Mouse (Mus musculus): Measurements from ENCODE around the gene Got2. TPM values are rescaled to one million over a fixed set of nuclear protein-coding genes. Genes with fewer than 3 reads are reported as not detected.
"Not testable (repeated sequence)": the region's sequence is repeated elsewhere in the genome, so short reads cannot be mapped to it uniquely, and the experiment has no call there.

The Got2 gene
- polyA plus RNA-seq, 1 experiment from 2014 or later, result 181 TPM

DNA sequence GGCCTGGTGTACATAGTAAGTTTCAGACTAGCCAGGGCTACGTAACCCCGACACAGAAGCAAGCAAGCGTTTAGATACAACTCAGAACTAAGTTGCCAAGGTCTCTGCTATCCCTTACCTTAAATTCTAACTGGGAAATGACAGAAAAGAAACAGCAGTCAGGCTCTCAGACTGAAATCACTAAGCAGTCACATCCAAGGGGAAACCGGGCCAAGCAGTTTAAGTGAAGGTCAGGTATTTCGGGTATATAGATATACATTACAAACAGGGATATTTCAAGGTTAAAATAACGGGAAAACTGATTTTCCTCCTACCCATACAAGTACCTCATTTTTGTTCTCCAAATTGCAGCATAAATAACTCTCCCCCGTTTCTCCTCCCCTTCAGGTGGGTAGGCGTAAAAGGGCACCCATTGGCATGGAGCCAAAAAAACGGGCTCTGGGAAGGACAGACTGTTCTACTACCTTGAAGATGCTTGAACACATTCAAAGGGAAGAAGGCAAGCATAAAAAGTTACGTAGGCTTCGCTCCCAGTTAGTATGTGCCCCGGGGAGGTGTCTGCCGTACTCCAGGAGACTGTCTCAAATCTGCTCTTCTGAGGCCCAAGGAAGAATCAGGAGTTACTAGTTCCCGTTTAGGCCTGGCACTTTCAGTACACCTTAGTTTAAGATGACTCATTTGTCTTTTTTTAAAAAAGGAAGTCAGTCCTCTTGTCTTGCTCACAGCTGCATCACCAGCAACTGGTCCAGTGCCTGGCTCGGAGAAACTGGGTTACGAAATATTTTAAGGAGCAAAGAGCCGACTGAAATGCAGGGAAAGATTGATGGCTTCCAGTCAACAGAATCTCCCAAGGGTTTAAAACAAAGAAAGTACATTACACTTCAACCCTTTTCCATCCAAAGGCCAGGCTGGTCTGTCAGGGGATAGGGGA, 1.4 kb downstream of the Got2 start:
- ATAC-seq (ENCODE audit: insufficient number of reproducible peaks, insufficient read depth, low FRiP score, low TSS enrichment), result no peak
- WGBS, result 70% methylated on average over 17 of the region's 17 CpGs
- H3K4me3 ChIP-seq, result peak overlapping the region; percentile 97
- H3K9ac ChIP-seq, result peak overlapping the region; percentile 87; the same call in 1 of the 2 replicates
- H3K4me1 ChIP-seq, result peaks cover 12% of the 10 kb centered on the region
- no peaks in the 10 kb centered on the region for H3K27me3 ChIP-seq
- H3K4me2 ChIP-seq (replicated peaks), result peak overlapping the region; percentile 83
- no peak overlapping the region for H3K27ac ChIP-seq
- no peaks in the 10 kb centered on the region; the same call in 1 of the 2 replicates for H3K36me3 ChIP-seq
- H3K9me3 ChIP-seq, result no peaks in the 10 kb centered on the region

DNA sequence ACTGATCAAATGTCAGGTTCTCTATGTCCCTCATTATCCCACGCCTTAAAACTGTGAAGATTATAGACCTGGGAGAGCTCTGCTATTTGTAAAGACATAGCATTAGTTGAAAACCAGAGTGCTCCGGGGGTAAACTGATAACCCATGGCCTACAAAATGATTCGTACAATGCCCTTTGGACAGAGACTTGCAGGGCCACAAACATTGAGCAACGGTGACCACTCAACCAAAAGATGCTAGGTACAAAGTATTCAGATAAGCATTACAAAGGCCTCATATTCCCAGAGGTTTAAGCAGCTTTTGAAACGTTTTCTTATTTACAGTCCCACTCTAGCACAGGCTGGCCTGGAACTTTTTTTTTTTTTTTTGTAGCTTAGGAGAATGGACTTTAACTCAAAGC, 2.4 kb downstream of the Got2 start:
- H3K4me3 ChIP-seq, result no peak overlapping the region
- no peaks in the 10 kb centered on the region for H3K27me3 ChIP-seq
- H3K9ac ChIP-seq, result no peak overlapping the region
- no peaks in the 10 kb centered on the region; the same call in 1 of the 2 replicates for H3K36me3 ChIP-seq
- no peak overlapping the region for H3K27ac ChIP-seq
- H3K4me1 ChIP-seq, result peaks cover 12% of the 10 kb centered on the region
- 72% methylated on average over 5 of the region's 5 CpGs for WGBS
- no peaks in the 10 kb centered on the region for H3K9me3 ChIP-seq
- ATAC-seq (ENCODE audit: insufficient number of reproducible peaks, insufficient read depth, low FRiP score, low TSS enrichment), result no peak
- H3K4me2 ChIP-seq (replicated peaks), result 0 out of 2 replicates have a peak overlapping the region, but pooled peaks have one; percentile 0

DNA sequence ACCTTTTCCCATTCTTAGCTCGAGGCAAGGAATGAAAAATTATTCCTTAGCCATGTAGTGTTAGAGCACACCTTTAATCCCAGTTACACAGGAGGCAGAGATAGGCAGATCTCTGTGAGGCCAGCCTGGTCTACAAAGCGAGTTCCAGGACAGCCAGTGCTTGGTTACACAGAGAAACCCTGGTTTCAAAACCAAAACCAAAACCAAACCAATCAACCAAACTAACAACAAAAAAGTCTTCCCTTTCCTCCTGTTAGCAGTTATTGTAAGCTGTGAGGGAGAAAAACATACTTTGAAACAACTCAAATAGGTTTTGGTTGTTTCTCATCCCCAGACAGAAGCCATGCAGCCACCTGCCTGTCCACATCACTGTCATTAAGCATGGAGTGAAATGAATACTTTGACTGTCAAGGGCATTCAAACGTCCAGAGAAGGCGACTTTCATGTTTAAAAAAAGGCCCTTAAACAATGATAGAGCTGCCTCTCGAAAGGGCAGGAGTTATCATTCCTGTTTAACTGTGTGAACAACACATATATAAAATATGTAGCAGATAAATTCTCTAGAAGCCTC, 3.0 kb downstream of the Got2 start:
- no peak overlapping the region for H3K4me3 ChIP-seq
- no peak for ATAC-seq (ENCODE audit: insufficient number of reproducible peaks, insufficient read depth, low FRiP score, low TSS enrichment)
- peaks cover 12% of the 10 kb centered on the region for H3K4me1 ChIP-seq
- no peaks in the 10 kb centered on the region; the same call in 1 of the 2 replicates for H3K36me3 ChIP-seq
- no peaks in the 10 kb centered on the region for H3K27me3 ChIP-seq
- H3K9me3 ChIP-seq, result no peaks in the 10 kb centered on the region
- WGBS, result 72% methylated on average over 5 of the region's 5 CpGs
- no peak overlapping the region for H3K27ac ChIP-seq
- H3K4me2 ChIP-seq (replicated peaks), result 0 out of 2 replicates have a peak overlapping the region, but pooled peaks have one; percentile 0
- no peak overlapping the region for H3K9ac ChIP-seq

DNA sequence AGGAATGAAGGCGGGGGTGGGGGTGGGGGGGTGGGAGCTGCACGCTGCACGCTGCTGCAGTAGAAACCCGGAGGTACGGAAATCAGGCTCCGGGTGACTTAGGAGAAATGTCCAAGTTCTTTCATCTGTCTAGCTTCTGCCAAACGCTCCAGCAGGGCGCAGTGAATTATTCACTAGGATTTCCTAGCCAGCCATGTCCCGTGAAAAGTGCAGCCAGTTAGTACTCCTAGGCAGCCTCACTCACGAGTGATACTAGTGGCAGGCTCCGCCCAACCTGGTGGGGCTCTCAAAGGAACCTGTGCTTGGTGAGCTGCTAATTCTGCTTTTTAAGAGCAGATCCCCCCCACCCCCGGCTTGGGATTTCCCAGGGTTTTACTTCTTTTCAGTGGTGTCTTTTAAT, 3.9 kb downstream of the Got2 start:
- H3K27me3 ChIP-seq, result no peaks in the 10 kb centered on the region
- no peak overlapping the region for H3K4me2 ChIP-seq (replicated peaks)
- 78% methylated on average over 12 of the region's 12 CpGs for WGBS
- H3K36me3 ChIP-seq, result no peaks in the 10 kb centered on the region; the same call in 1 of the 2 replicates
- H3K27ac ChIP-seq, result no peak overlapping the region
- no peak overlapping the region for H3K4me3 ChIP-seq
- H3K9ac ChIP-seq, result no peak overlapping the region
- no peak for ATAC-seq (ENCODE audit: insufficient number of reproducible peaks, insufficient read depth, low FRiP score, low TSS enrichment)
- H3K4me1 ChIP-seq, result peaks cover 12% of the 10 kb centered on the region
- H3K9me3 ChIP-seq, result no peaks in the 10 kb centered on the region

DNA sequence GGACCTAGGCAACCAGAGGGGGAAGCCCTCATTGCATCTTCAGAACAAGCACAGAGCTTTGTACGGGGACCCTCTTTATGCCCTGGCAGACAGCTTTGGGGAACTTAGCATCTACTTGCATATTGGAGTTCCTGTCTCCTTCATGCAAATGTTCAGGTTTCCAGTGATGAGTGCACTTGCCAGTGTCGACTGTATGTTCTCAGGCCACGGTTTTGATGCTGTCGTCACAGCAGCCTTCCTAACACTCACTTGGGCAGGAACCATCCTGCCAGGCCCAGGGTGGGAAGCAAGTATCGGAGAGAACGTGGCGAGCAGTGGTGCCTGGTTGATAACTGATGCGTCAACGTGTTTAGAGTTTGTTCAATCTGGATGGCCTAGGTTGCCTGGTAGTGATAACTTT, 6.2 kb downstream of the Got2 start:
- no peak overlapping the region for H3K4me2 ChIP-seq (replicated peaks)
- H3K9ac ChIP-seq, result no peak overlapping the region
- peaks cover 9% of the 10 kb centered on the region for H3K4me1 ChIP-seq
- no peaks in the 10 kb centered on the region for H3K9me3 ChIP-seq
- WGBS, result 94% methylated on average over 9 of the region's 9 CpGs
- H3K4me3 ChIP-seq, result no peak overlapping the region
- H3K27me3 ChIP-seq, result no peaks in the 10 kb centered on the region
- peaks cover 4% of the 10 kb centered on the region for H3K36me3 ChIP-seq
- H3K27ac ChIP-seq, result no peak overlapping the region
- ATAC-seq (ENCODE audit: insufficient number of reproducible peaks, insufficient read depth, low FRiP score, low TSS enrichment), result no peak

DNA sequence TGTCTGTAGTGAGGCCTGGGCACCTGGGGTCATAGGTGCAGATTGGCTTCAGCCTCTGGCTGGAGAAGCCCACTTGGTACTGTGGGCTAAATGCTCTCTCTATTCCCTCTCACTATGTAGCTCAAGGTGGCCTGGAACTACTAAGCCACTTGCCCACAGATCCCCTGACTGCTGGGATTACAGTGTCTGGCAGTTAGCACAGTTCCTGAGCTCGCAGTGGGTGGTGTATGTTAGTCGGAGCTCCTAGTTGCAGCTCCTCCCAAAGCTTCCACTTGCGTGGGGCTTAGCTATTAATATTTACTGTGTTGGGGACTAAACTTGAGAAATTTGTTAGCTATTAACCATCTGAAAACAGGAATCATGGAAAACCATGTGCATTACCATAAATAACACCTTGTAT, 6.8 kb downstream of the Got2 start:
- ATAC-seq (ENCODE audit: insufficient number of reproducible peaks, insufficient read depth, low FRiP score, low TSS enrichment), result no peak
- Histone ChIP-seq H3K36me3 (peaks cover 11% of the 10 kb centered on the region), H3K4me2 (replicated peaks) (no peak overlapping the region), H3K4me1 (peaks cover 3% of the 10 kb centered on the region; the same call in 1 of the 2 replicates), H3K9me3 (no peaks in the 10 kb centered on the region), H3K27me3 (no peaks in the 10 kb centered on the region), H3K9ac (no peak overlapping the region), H3K27ac (no peak overlapping the region), H3K4me3 (no peak overlapping the region)
- WGBS, result 87% methylated on average over 3 of the region's 3 CpGs

DNA sequence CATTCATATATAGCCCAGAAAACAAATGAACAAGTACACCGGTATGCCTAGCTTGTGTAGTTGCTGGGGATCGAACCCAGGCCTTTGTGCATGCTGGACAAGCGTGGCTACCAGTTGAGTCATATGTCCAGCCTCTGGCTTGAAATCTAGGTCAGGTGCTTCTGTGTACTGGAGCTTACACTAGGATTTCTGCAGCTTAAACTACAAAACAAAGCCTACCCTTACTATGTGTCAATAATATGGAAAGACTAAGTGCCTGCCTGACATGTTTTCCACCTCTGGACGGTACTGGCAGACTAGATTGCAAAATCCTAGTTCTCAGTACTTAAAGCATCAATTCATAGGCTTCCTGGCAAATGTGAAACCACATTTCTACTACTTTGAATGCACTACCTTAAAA, 8.5 kb downstream of the Got2 start:
- Histone ChIP-seq H3K27me3 (no peaks in the 10 kb centered on the region), H3K4me3 (no peak overlapping the region), H3K9me3 (no peaks in the 10 kb centered on the region), H3K27ac (no peak overlapping the region), H3K9ac (no peak overlapping the region), H3K4me2 (replicated peaks) (no peak overlapping the region), H3K4me1 (no peaks in the 10 kb centered on the region), H3K36me3 (peaks cover 24% of the 10 kb centered on the region)
- WGBS, result 85% methylated on average over 4 of the region's 4 CpGs
- no peak for ATAC-seq (ENCODE audit: insufficient number of reproducible peaks, insufficient read depth, low FRiP score, low TSS enrichment)

DNA sequence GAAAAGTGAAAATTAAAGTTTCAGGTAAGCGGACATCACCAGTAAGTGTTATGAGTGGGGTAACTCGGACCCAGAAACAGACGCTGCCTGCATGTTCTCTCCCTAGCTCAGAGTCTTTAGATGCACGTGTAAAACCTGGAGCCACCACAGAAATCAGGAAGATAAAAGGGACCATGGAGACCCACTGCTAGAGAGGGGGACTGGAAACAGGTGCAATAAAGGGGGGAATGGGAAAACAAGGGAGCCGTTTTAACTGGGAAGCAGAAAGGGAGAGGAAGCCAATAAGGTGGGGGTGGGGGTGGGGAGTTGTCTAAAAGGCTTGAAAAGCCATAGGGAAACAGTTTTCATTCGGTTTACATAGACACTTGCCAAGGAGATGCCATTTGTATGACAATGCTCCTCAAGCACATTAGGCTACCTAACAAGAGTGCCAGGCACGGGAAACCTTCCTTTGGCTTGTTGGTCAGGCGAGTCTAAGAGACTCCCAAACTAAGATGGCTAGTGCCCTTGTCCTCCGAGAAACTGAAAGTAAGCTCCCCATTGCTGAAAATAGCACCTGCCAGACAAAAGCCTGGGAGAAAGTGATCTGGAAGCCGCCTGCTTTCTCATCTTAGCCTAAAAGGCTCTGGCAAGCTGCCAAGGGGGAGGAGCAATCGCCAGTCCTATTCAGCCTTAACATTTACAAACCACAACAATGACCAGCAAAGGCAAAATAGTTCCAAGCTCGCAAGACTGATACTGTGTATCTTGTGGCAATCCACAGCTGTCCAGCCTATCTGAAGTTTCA, 10.0 kb downstream of the Got2 start:
- Histone ChIP-seq H3K4me1 (no peaks in the 10 kb centered on the region), H3K9ac (no peak overlapping the region), H3K36me3 (peaks cover 39% of the 10 kb centered on the region), H3K27me3 (no peaks in the 10 kb centered on the region), H3K4me2 (replicated peaks) (no peak overlapping the region), H3K9me3 (no peaks in the 10 kb centered on the region), H3K27ac (no peak overlapping the region), H3K4me3 (no peak overlapping the region)
- ATAC-seq (ENCODE audit: insufficient number of reproducible peaks, insufficient read depth, low FRiP score, low TSS enrichment), result no peak
- 65% methylated on average over 12 of the region's 12 CpGs for WGBS

DNA sequence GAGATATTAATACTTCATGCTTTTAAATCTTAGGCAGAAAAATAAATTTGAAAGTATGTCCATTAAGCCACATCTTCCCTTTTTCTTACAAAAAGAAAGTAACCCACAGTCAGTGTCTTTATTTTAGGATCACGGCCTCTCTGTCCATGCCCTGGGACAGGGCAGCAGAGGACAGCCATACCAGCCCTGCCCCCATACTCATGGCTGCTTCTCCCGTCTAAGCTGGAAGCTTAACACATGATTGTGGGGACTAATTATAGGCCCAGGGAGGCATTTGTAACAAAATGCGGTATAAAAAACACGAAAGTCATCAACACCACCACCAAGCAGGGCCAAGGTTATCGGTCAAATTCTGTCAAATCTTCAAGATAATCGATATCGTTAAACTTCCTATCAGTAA, 13.1 kb downstream of the Got2 start:
- H3K36me3 ChIP-seq, result peaks cover 69% of the 10 kb centered on the region

DNA sequence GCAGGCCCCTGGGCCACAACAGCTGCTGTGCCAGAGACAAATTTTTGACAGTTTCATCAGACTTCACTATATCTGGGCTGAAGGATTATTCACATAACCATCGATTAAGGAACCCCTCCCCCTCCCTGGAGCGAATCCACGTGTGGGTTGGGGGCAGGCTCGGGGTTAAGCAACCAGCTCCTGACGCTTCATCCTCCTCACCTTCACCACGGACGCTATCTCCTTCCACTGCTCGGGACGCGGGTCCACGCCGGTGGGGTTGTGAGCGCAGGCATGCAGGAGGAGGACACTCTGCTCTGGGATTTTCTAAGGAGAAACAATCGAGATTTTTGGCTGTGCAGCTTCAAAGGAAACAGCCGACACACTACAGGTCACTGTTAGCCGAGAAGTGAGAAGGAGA, 16.7 kb downstream of the Got2 start:
- Histone ChIP-seq H3K4me3 (no peak overlapping the region), H3K27me3 (no peaks in the 10 kb centered on the region), H3K4me2 (replicated peaks) (no peak overlapping the region), H3K27ac (no peak overlapping the region), H3K9ac (no peak overlapping the region), H3K9me3 (no peaks in the 10 kb centered on the region), H3K36me3 (peaks cover 94% of the 10 kb centered on the region), H3K4me1 (no peaks in the 10 kb centered on the region)
- no peak for ATAC-seq (ENCODE audit: insufficient number of reproducible peaks, insufficient read depth, low FRiP score, low TSS enrichment)
- 93% methylated on average over 16 of the region's 16 CpGs for WGBS

More for the DNA sequence above, 13.1 kb downstream of the Got2 start:
- 95% methylated on average over 7 of the region's 7 CpGs for WGBS
- Histone ChIP-seq H3K4me2 (replicated peaks) (no peak overlapping the region), H3K4me1 (no peaks in the 10 kb centered on the region), H3K9me3 (no peaks in the 10 kb centered on the region), H3K27ac (no peak overlapping the region), H3K9ac (no peak overlapping the region), H3K27me3 (no peaks in the 10 kb centered on the region), H3K4me3 (no peak overlapping the region)
- no peak for ATAC-seq (ENCODE audit: insufficient number of reproducible peaks, insufficient read depth, low FRiP score, low TSS enrichment)

DNA sequence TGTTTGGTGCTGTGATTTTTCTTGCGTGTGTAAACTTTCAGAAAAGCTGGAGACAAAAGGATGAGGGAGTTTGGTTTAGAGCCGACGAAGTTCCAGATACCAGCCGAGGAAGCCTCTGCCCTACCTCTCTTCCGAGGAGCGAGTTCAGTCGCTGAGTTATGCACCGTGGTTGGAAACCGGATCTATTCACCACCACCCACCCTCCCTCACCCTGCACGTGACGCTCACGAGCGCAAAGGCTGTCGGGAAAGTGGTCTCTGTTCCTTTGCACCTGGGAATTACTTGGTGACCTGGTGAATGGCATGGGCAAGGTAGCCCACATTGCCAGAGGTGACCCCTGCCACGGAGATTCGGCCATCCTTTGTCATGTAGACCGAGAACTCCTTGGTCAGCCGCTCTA, 23.5 kb downstream of the Got2 start:
- 96% methylated on average over 18 of the region's 18 CpGs for WGBS

More for the DNA sequence above, 23.5 kb downstream of the Got2 start:
- H3K27ac ChIP-seq; H3K9ac ChIP-seq; H3K27me3 ChIP-seq; ATAC-seq (ENCODE audit: insufficient number of reproducible peaks, insufficient read depth, low FRiP score, low TSS enrichment); H3K4me2 ChIP-seq (replicated peaks); H3K4me1 ChIP-seq; H3K9me3 ChIP-seq; H3K4me3 ChIP-seq: not testable (repeated sequence)
- peaks cover 50% of the 10 kb centered on the region for H3K36me3 ChIP-seq
